Mouse (Mus musculus): ENCODE measurements around the gene Pde1c. TPM values are rescaled to one million over a fixed set of nuclear protein-coding genes. Genes with fewer than 3 reads are reported as not detected.
A peak's percentile ranks its signal among the peaks of the same experiment; 100 is the strongest.
"Not testable (repeated sequence)": the region's sequence is repeated elsewhere in the genome, so short reads cannot be mapped to it uniquely, and the experiment has no call there.

Pde1c gene
- total RNA-seq (2018; cell fraction: chromatin; rRNA removed): 1 to 10 TPM in 10 of 26 experiments, under 1 TPM in 6, not detected in 10; 0.19 to 6.1 (median 2.7) TPM
- total RNA-seq (2018; cell fraction: cytosol; rRNA removed): 1 to 10 TPM in 7 of 26 experiments, under 1 TPM in 16, not detected in 3; 0.03 to 1.5 (median 0.65) TPM
- total RNA-seq (2018; cell fraction: nucleus; rRNA removed): 1 to 10 TPM in 9 of 26 experiments, under 1 TPM in 8, not detected in 9; 0.06 to 3.2 (median 1.1) TPM
- polyA plus RNA-seq (2018): 0.31 to 1.6 TPM (median 0.64 TPM) in 3 replicates

- H3K79me2 ChIP-seq (ENCODE audit: inconsistent target): no peaks in the 10 kb centered on the region
- no peaks in the 10 kb centered on the region for H3K36me3 ChIP-seq (ENCODE audit: inconsistent target)
- no peak within 1 kb of the TSS for H3K27ac ChIP-seq
- 1% methylated on average over 41 of the region's 48 CpGs for WGBS (ENCODE audit: missing documents)
- H3K4me3 ChIP-seq (ENCODE audit: inconsistent target): peak within 1 kb of the TSS; percentile 10; the same call in 1 of the 2 replicates
Observed at GRCm38 (mm10) chr6:56568470-56569372, at the start of gene Pde1c. TSS of gene Pde1c (minus strand) at chr6:56569103.

GRCm38 (mm10) chr6:56616982-56617613 is 48.2 kb upstream of the Pde1c start:
- WGBS (ENCODE audit: missing documents): 1% methylated on average over 7 of the region's 7 CpGs
- H3K79me2 ChIP-seq (ENCODE audit: inconsistent target): no peaks in the 10 kb centered on the region
- no peak overlapping the region for H3K27ac ChIP-seq
- no peak overlapping the region for H3K4me3 ChIP-seq (ENCODE audit: inconsistent target)
- no peaks in the 10 kb centered on the region for H3K36me3 ChIP-seq (ENCODE audit: inconsistent target)

GRCm38 (mm10) chr6:56616228-56616981 is 47.5 kb upstream of the Pde1c start:
- Histone ChIP-seq H3K36me3 (ENCODE audit: inconsistent target) (no peaks in the 10 kb centered on the region), H3K27ac (no peak overlapping the region), H3K4me3 (ENCODE audit: inconsistent target) (no peak overlapping the region), H3K79me2 (ENCODE audit: inconsistent target) (no peaks in the 10 kb centered on the region)
- 58% methylated on average over 10 of the region's 10 CpGs for WGBS (ENCODE audit: missing documents)

- 64% methylated on average over 1 of the region's 1 CpGs for WGBS (ENCODE audit: missing documents)
- H3K79me2 ChIP-seq (ENCODE audit: inconsistent target); H3K27ac ChIP-seq; H3K4me3 ChIP-seq (ENCODE audit: inconsistent target); H3K36me3 ChIP-seq (ENCODE audit: inconsistent target): not testable (repeated sequence)
Observed at GRCm38 (mm10) chr6:56609529-56609928, 40.6 kb upstream of the Pde1c start.

- H3K4me3 ChIP-seq (ENCODE audit: inconsistent target): no peak overlapping the region
- WGBS (ENCODE audit: missing documents): 5% methylated on average over 4 of the region's 4 CpGs
- H3K79me2 ChIP-seq (ENCODE audit: inconsistent target): no peaks in the 10 kb centered on the region
- H3K27ac ChIP-seq: no peak overlapping the region
- H3K36me3 ChIP-seq (ENCODE audit: inconsistent target): no peaks in the 10 kb centered on the region
Observed at GRCm38 (mm10) chr6:56608277-56608676, 39.4 kb upstream of the Pde1c start.

- 33% methylated on average over 1 of the region's 1 CpGs for WGBS (ENCODE audit: missing documents)
- Histone ChIP-seq H3K27ac (no peak overlapping the region), H3K36me3 (ENCODE audit: inconsistent target) (no peaks in the 10 kb centered on the region), H3K79me2 (ENCODE audit: inconsistent target) (no peaks in the 10 kb centered on the region), H3K4me3 (ENCODE audit: inconsistent target) (no peak overlapping the region)
Observed at GRCm38 (mm10) chr6:56579568-56579967, 10.7 kb upstream of the Pde1c start.

GRCm38 (mm10) chr6:56560891-56561290 is 8.0 kb downstream of the Pde1c start:
- Histone ChIP-seq H3K27ac (no peak overlapping the region), H3K4me3 (ENCODE audit: inconsistent target) (no peak overlapping the region), H3K36me3 (ENCODE audit: inconsistent target) (no peaks in the 10 kb centered on the region), H3K79me2 (ENCODE audit: inconsistent target) (no peaks in the 10 kb centered on the region)
- 72% methylated on average over 2 of the region's 2 CpGs for WGBS (ENCODE audit: missing documents)

GRCm38 (mm10) chr6:56560474-56560888 is 8.4 kb downstream of the Pde1c start:
- H3K79me2 ChIP-seq (ENCODE audit: inconsistent target): no peaks in the 10 kb centered on the region
- WGBS (ENCODE audit: missing documents): 75% methylated on average over 2 of the region's 2 CpGs
- H3K4me3 ChIP-seq (ENCODE audit: inconsistent target): no peak overlapping the region
- H3K36me3 ChIP-seq (ENCODE audit: inconsistent target): no peaks in the 10 kb centered on the region
- H3K27ac ChIP-seq: no peak overlapping the region

GRCm38 (mm10) chr6:56558711-56559110 is 10.2 kb downstream of the Pde1c start:
- H3K79me2 ChIP-seq (ENCODE audit: inconsistent target): no peaks in the 10 kb centered on the region
- WGBS (ENCODE audit: missing documents): 93% methylated on average over 2 of the region's 2 CpGs
- no peaks in the 10 kb centered on the region for H3K36me3 ChIP-seq (ENCODE audit: inconsistent target)
- H3K4me3 ChIP-seq (ENCODE audit: inconsistent target): no peak overlapping the region
- no peak overlapping the region for H3K27ac ChIP-seq

GRCm38 (mm10) chr6:56555848-56556247 is 13.1 kb downstream of the Pde1c start:
- Histone ChIP-seq H3K79me2 (ENCODE audit: inconsistent target) (no peaks in the 10 kb centered on the region), H3K4me3 (ENCODE audit: inconsistent target) (no peak overlapping the region), H3K27ac (no peak overlapping the region), H3K36me3 (ENCODE audit: inconsistent target) (no peaks in the 10 kb centered on the region)
- 90% methylated on average over 3 of the region's 3 CpGs for WGBS (ENCODE audit: missing documents)

- Histone ChIP-seq H3K79me2 (ENCODE audit: inconsistent target) (no peaks in the 10 kb centered on the region), H3K27ac (no peak overlapping the region), H3K36me3 (ENCODE audit: inconsistent target) (no peaks in the 10 kb centered on the region), H3K4me3 (ENCODE audit: inconsistent target) (no peak overlapping the region)
- 85% methylated on average over 4 of the region's 4 CpGs for WGBS (ENCODE audit: missing documents)
Observed at GRCm38 (mm10) chr6:56555382-56555781, 13.5 kb downstream of the Pde1c start.

GRCm38 (mm10) chr6:56551022-56551421 is 17.9 kb downstream of the Pde1c start:
- WGBS (ENCODE audit: missing documents): 39% methylated on average over 4 of the region's 4 CpGs
- Histone ChIP-seq H3K79me2 (ENCODE audit: inconsistent target) (no peaks in the 10 kb centered on the region), H3K4me3 (ENCODE audit: inconsistent target) (no peak overlapping the region), H3K36me3 (ENCODE audit: inconsistent target) (no peaks in the 10 kb centered on the region), H3K27ac (no peak overlapping the region)

GRCm38 (mm10) chr6:56540247-56540646 is 28.7 kb downstream of the Pde1c start:
- H3K27ac ChIP-seq: no peak overlapping the region
- no peaks in the 10 kb centered on the region for H3K36me3 ChIP-seq (ENCODE audit: inconsistent target)
- H3K4me3 ChIP-seq (ENCODE audit: inconsistent target): no peak overlapping the region
- 89% methylated on average over 5 of the region's 5 CpGs for WGBS (ENCODE audit: missing documents)
- H3K79me2 ChIP-seq (ENCODE audit: inconsistent target): no peaks in the 10 kb centered on the region

GRCm38 (mm10) chr6:56534653-56535052 is 34.2 kb downstream of the Pde1c start:
- Histone ChIP-seq H3K79me2 (ENCODE audit: inconsistent target) (no peaks in the 10 kb centered on the region), H3K36me3 (ENCODE audit: inconsistent target) (no peaks in the 10 kb centered on the region), H3K4me3 (ENCODE audit: inconsistent target) (no peak overlapping the region), H3K27ac (no peak overlapping the region)
